Mouse (Mus musculus) hindbrain, embryonic 15.5 days (tissue): ENCODE results near the gene Zranb3. TPM values are rescaled to one million over a fixed set of nuclear protein-coding genes. Genes with fewer than 3 reads are reported as not detected.

Experiments used
- ATAC-seq: fragments of 200-750 bp; cut with Nextera tagmentation; 2 replicates; pipeline ENCODE4 v1.8.0; 2017; ENCODE audit warnings: low read depth, moderate number of reproducible peaks, moderate TSS enrichment; ENCODE audit not compliant: low FRiP score
- H3K27ac ChIP-seq: fragments of 300-500 bp; sonication (generic); replicated peaks from 2 replicates; pipeline ENCODE4 v1.5.1; 2015; ENCODE audit warnings: mild to moderate bottlenecking, inconsistent platforms
- H3K27me3 ChIP-seq: fragments of 300-500 bp; sonication (generic); 2 replicates; pipeline ENCODE4 v1.6.1; 2015; ENCODE audit warnings: control low read depth, inconsistent platforms
- H3K36me3 ChIP-seq: fragments of 300-500 bp; sonication (generic); 2 replicates; pipeline ENCODE4 v1.6.1; 2015; ENCODE audit warnings: control low read depth, inconsistent platforms
- H3K4me1 ChIP-seq: fragments of 300-500 bp; sonication (generic); replicated peaks from 2 replicates; pipeline ENCODE4 v1.6.1; 2015; ENCODE audit warnings: control low read depth, inconsistent platforms
- H3K4me2 ChIP-seq: fragments of 300-500 bp; sonication (generic); 2 replicates; pipeline ENCODE4 v1.6.1; 2015; ENCODE audit warnings: moderate library complexity, mild to moderate bottlenecking, inconsistent platforms
- H3K4me3 ChIP-seq: fragments of 300-500 bp; sonication (generic); 2 replicates; pipeline ENCODE4 v1.5.1; 2015; ENCODE audit warnings: mild to moderate bottlenecking, inconsistent platforms
- H3K9ac ChIP-seq: fragments of 300-500 bp; sonication (generic); 2 replicates; pipeline ENCODE4 v1.6.1; 2015; ENCODE audit warnings: inconsistent platforms
- H3K9me3 ChIP-seq: fragments of 300-500 bp; sonication (generic); 2 replicates; pipeline ENCODE4 v1.6.1; 2016; ENCODE audit warnings: control low read depth, inconsistent platforms
- WGBS: fragments of 180-500 bp; shearing (Covaris S2); methylation state at CpG from one replicate; pipeline ENCODE4 v1.1.7; 2015; 5-methylcytosine and 5-hydroxymethylcytosine counted together
- polyA plus RNA-seq: library from polyadenylated mRNA; unstranded; fragments of >200 nt; fragmentation: Nextera tagmentation; extraction: Ambion mirVana; gene quantifications from 2 replicates; pipeline ENCODE4 v1.2.1, GENCODE M21; 2015

The Zranb3 gene
- polyA plus RNA-seq, 1 experiment from 2014 or later: 3.6 TPM

- H3K4me2 ChIP-seq: no peak overlapping the region
- H3K9me3 ChIP-seq: no peaks in the 10 kb centered on the region
- no peak for ATAC-seq
- WGBS: 82% methylated on average over 4 of the region's 4 CpGs
- no peak overlapping the region for H3K4me3 ChIP-seq
- H3K27me3 ChIP-seq: no peaks in the 10 kb centered on the region
- no peak overlapping the region for H3K9ac ChIP-seq
- no peaks in the 10 kb centered on the region for H3K36me3 ChIP-seq
- no peaks in the 10 kb centered on the region for H3K4me1 ChIP-seq
- no peak overlapping the region for H3K27ac ChIP-seq
Observed at GRCm38 (mm10) chr1:127952276-127952675, 150.6 kb downstream of the Zranb3 start.

DNA sequence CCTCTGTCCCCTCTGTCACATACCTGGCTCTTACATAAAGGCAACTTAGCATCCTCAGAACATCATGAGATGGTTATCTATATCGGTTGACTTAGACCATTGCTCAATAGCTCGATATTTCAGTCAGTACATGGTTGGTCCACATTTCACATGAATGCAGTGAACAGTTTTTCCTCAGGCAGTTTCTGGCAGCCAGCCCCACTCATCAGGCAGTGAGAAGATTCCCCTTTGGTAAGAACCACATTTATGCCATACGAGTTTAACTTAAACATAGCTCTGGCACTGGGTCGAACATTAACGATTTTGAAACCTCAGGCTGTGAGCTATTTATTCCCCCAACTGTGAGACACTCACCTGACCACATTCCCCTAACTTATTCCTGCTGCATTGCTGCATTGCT, 154.1 kb downstream of the Zranb3 start:
- Histone ChIP-seq H3K27ac (no peak overlapping the region), H3K27me3 (no peaks in the 10 kb centered on the region), H3K36me3 (peaks cover 10% of the 10 kb centered on the region), H3K4me1 (no peaks in the 10 kb centered on the region), H3K9ac (no peak overlapping the region), H3K4me3 (no peak overlapping the region), H3K9me3 (no peaks in the 10 kb centered on the region), H3K4me2 (no peak overlapping the region)
- ATAC-seq: no peak
- 95% methylated on average over 5 of the region's 5 CpGs for WGBS

DNA sequence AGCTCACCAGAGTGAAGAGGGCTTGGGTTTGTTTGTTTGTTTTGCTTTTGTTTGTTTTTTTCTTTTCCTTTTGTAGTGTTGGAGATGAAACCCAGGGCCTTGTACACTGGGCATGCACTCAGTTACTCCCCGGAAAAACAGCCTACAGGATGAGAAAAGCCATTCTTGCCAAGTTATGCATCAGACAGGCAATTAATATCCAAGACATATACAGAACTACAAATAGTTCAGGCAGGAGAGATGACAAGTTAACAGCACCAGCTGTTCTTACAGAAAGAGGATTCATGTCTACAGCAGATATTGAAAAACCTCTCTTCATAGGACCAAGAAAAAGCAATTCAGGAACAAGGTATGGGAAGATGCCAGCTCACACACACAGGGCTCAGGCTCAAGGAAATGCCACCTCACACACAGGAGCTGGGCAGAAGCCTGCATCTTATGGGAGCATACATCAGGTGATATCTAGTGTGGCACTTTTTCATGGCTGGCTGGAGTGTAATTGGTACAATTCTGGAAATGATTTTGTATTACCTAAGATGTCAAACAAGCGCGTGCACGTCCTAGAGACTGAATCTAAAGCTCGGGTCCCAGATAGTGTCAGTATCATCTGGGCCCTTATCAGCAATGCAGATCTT, 156.1 kb downstream of the Zranb3 start:
- ATAC-seq: no peak
- H3K4me2 ChIP-seq: no peak overlapping the region
- no peaks in the 10 kb centered on the region for H3K4me1 ChIP-seq
- H3K36me3 ChIP-seq: peaks cover 29% of the 10 kb centered on the region
- no peaks in the 10 kb centered on the region for H3K27me3 ChIP-seq
- no peaks in the 10 kb centered on the region for H3K9me3 ChIP-seq
- WGBS: 86% methylated on average over 5 of the region's 5 CpGs
- no peak overlapping the region for H3K9ac ChIP-seq
- H3K27ac ChIP-seq: no peak overlapping the region
- no peak overlapping the region for H3K4me3 ChIP-seq

DNA sequence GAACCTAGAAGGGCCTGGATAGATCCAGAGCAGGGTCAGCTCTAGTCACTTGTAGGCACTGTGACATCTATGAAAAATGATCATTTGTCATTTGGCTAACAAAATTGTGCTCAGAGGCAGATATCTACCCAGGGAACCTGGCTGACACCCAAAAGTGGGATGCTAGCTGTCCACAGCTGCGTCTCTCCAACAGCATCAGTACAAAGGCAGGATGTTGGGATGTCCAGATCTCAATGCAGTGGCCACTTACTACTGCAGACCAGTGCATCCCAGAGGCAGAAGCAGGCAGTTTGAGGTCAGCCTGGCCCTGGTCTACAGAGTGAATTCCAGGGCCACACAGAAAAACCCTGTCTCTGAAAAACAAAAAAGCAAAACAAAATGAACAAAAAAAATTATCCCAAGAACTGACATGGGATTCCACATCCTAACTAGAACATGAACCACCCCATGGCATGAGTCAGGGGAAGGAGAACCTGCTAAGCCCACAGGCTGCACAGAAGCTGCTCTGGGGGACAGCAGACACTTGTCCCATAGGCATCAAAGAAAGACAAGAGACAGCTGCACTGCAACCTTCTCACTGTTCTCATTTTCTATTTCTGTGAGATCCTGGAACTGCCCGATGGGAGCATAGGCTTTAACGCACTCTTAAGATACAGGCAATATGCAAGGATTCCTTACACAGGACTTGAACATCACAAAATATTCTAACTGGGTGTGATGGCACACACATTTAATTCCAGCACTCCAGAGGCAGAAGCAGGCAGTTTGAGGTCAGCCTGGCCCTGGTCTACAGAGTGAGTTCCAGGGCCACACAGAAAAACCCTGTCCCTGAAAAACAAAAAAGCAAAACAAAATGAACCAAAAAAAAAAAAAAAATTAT, 156.9 kb downstream of the Zranb3 start:
- ATAC-seq: no peak
- Histone ChIP-seq H3K4me3 (no peak overlapping the region), H3K27ac (no peak overlapping the region), H3K4me2 (no peak overlapping the region), H3K9me3 (no peaks in the 10 kb centered on the region), H3K4me1 (no peaks in the 10 kb centered on the region), H3K27me3 (no peaks in the 10 kb centered on the region), H3K36me3 (peaks cover 35% of the 10 kb centered on the region), H3K9ac (no peak overlapping the region)
- WGBS: 76% methylated on average over 3 of the region's 3 CpGs

DNA sequence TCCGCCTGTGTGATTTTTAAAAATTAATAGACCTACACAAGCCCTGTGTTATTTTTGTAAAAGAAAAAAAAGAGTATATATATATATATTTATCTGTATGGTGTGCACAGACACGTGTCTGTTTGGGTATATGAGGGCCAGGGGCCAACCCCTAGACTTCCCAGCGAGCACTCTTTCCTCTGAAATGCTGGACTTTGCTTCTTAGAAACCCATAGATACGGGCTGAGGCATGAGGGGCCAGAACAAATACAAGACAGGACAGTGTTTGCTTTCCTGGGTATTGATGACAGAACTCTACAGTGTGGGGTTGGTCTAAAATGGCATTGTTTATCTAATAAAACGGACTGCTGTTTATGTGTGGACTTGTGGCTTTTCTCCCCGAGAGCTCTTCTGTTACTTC, 159.3 kb downstream of the Zranb3 start:
- peaks cover 57% of the 10 kb centered on the region for H3K36me3 ChIP-seq
- H3K9me3 ChIP-seq: no peaks in the 10 kb centered on the region
- no peak for ATAC-seq
- no peak overlapping the region for H3K9ac ChIP-seq
- no peak overlapping the region for H3K4me2 ChIP-seq
- no peak overlapping the region for H3K4me3 ChIP-seq
- 88% methylated on average over 6 of the region's 6 CpGs for WGBS
- H3K27ac ChIP-seq: no peak overlapping the region
- H3K27me3 ChIP-seq: no peaks in the 10 kb centered on the region
- H3K4me1 ChIP-seq: no peaks in the 10 kb centered on the region

GRCm38 (mm10) chr1:127942231-127942630, 160.6 kb downstream of the Zranb3 start:
- no peaks in the 10 kb centered on the region for H3K27me3 ChIP-seq
- no peak for ATAC-seq
- H3K9me3 ChIP-seq: no peaks in the 10 kb centered on the region
- H3K36me3 ChIP-seq: peaks cover 67% of the 10 kb centered on the region
- no peak overlapping the region for H3K4me2 ChIP-seq
- H3K4me3 ChIP-seq: no peak overlapping the region
- 94% methylated on average over 10 of the region's 10 CpGs for WGBS
- no peak overlapping the region for H3K9ac ChIP-seq
- H3K4me1 ChIP-seq: no peaks in the 10 kb centered on the region
- H3K27ac ChIP-seq: no peak overlapping the region

GRCm38 (mm10) chr1:127937277-127937676, 165.6 kb downstream of the Zranb3 start:
- Histone ChIP-seq H3K9ac (no peak overlapping the region), H3K4me2 (no peak overlapping the region), H3K27me3 (no peaks in the 10 kb centered on the region), H3K4me1 (no peaks in the 10 kb centered on the region), H3K4me3 (no peak overlapping the region), H3K36me3 (peaks cover 66% of the 10 kb centered on the region), H3K9me3 (no peaks in the 10 kb centered on the region), H3K27ac (no peak overlapping the region)
- no peak for ATAC-seq
- WGBS: 76% methylated on average over 8 of the region's 8 CpGs

DNA sequence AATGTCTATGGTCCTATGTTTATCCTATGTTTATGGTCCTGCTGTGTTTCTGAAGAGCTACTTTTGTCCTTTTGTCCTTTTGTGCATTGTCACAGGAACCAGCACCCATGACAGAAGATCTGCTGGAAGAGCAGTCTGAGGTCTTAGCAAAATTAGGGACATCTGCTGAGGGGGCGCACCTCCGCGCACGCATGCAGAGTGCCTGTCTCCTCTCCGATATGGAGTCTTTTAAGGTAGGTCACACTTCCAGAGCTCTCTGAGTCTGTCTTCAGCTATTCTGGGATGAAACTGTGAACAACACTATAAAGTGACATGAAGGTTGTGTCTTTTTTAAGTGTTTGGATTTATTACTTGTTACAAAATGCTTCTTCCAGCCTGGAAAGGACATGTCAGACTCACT, 168.5 kb downstream of the Zranb3 start:
- Histone ChIP-seq H3K4me1 (no peaks in the 10 kb centered on the region), H3K27ac (no peak overlapping the region), H3K9ac (no peak overlapping the region), H3K36me3 (peaks cover 52% of the 10 kb centered on the region), H3K4me3 (no peak overlapping the region), H3K9me3 (no peaks in the 10 kb centered on the region), H3K27me3 (no peaks in the 10 kb centered on the region), H3K4me2 (no peak overlapping the region)
- no peak for ATAC-seq
- 96% methylated on average over 5 of the region's 5 CpGs for WGBS

DNA sequence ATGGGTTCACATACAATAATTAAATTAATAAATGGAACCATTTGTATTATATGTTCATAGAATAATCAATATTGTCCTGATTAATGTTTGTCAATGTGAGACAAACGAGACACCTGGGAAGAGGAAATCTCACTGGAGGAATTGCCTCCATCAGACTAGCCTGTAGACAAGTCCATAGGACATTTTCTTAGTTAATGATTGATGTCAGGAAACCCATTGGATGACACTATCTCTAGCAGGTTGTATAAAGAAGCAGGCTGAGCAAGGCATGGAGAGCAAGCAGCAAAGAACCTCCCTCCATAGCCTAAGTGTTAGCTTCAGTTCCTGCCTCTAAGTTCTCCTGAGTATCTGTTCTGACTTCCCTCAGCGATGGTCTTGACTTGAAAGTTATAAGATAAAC, 169.4 kb downstream of the Zranb3 start:
- peaks cover 43% of the 10 kb centered on the region for H3K36me3 ChIP-seq

DNA sequence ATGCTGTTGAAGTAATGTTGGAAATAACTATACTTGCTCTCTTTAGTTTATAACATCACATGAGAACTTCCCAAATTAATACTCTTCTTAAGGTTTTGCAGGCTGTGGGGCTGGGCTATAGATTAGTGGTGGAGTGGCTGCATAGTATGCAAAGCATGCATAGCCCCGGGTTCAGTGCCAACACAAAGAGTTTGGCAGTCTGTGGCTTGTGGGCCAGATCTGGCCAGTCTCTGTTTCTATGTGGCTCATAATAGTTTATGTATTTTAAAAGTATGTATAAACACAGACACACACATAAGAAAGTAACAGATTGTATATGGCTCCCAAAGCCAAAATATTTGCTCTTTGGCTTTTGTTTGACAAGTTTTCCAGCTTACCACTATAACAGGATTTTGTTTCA, 187.0 kb downstream of the Zranb3 start:
- no peaks in the 10 kb centered on the region for H3K27me3 ChIP-seq
- H3K27ac ChIP-seq: no peak overlapping the region
- H3K9me3 ChIP-seq: no peaks in the 10 kb centered on the region
- H3K4me1 ChIP-seq: no peaks in the 10 kb centered on the region
- no peak overlapping the region for H3K9ac ChIP-seq
- ATAC-seq: no peak
- peaks cover 14% of the 10 kb centered on the region for H3K36me3 ChIP-seq
- no peak overlapping the region for H3K4me2 ChIP-seq
- 88% methylated on average over 1 of the region's 1 CpGs for WGBS
- no peak overlapping the region for H3K4me3 ChIP-seq

More for the DNA sequence above, 169.4 kb downstream of the Zranb3 start:
- Histone ChIP-seq H3K4me2 (no peak overlapping the region), H3K27me3 (no peaks in the 10 kb centered on the region), H3K9ac (no peak overlapping the region), H3K27ac (no peak overlapping the region), H3K4me1 (no peaks in the 10 kb centered on the region), H3K9me3 (no peaks in the 10 kb centered on the region), H3K4me3 (no peak overlapping the region)
- 91% methylated on average over 2 of the region's 2 CpGs for WGBS
- ATAC-seq: no peak

DNA sequence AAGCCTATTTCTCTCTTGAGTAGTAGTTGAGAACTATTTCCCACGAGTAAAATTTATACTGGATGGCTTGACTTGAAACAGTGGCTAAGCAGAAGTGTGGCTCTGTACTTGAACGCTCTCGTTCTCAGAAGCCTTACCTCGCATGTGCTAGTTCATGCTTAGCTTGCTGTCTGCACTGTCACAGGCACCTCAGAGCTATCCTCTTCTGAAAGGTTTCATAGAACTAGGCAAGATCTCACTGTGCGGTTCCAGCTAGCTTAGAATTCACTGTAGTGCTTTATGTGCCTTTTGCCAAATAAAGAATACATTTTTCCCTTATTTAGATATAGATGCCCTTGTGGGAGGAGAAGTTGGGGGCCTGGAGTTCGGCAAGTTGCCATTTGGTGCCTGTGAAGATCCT, 187.5 kb downstream of the Zranb3 start:
- Histone ChIP-seq H3K9ac (no peak overlapping the region), H3K4me2 (no peak overlapping the region), H3K36me3 (peaks cover 13% of the 10 kb centered on the region), H3K27ac (no peak overlapping the region), H3K9me3 (no peaks in the 10 kb centered on the region), H3K4me1 (no peaks in the 10 kb centered on the region), H3K4me3 (no peak overlapping the region), H3K27me3 (no peaks in the 10 kb centered on the region)
- ATAC-seq: no peak
- WGBS: 92% methylated on average over 6 of the region's 6 CpGs

DNA sequence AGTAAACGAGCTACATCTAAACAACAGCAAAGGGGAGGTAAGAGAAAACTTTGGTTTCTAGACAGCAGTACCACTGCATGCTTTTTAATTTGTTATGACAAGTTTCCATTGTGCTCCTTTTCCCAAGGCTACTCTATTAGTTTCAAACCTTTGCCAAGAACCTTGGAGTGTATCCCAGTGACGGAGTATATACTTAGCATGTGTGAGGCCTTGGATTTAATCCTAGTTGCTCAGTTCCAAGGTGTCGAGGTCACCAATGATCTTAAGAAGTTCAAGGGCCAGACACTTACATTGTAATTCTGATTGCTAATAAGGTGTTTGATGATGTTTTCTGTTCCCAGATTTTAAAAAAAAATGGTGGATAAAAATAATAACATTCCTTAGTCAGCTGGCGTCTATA, 189.7 kb downstream of the Zranb3 start:
- WGBS: 82% methylated on average over 4 of the region's 4 CpGs
- H3K36me3 ChIP-seq: peaks cover 6% of the 10 kb centered on the region; the same call in 1 of the 2 replicates
- ATAC-seq: no peak
- no peak overlapping the region for H3K9ac ChIP-seq
- no peaks in the 10 kb centered on the region for H3K9me3 ChIP-seq
- H3K4me3 ChIP-seq: no peak overlapping the region
- no peak overlapping the region for H3K4me2 ChIP-seq
- no peaks in the 10 kb centered on the region for H3K27me3 ChIP-seq
- H3K4me1 ChIP-seq: no peaks in the 10 kb centered on the region
- no peak overlapping the region for H3K27ac ChIP-seq
